Mouse (Mus musculus): Measurements from ENCODE around the gene Pdpr. TPM values are rescaled to one million over a fixed set of nuclear protein-coding genes. Genes with fewer than 3 reads are reported as not detected.
"Not testable (repeated sequence)": the region's sequence is repeated elsewhere in the genome, so short reads cannot be mapped to it uniquely, and the experiment has no call there.

The Pdpr gene
- polyA plus RNA-seq, 1 experiment from 2014 or later: 6.2 TPM

DNA sequence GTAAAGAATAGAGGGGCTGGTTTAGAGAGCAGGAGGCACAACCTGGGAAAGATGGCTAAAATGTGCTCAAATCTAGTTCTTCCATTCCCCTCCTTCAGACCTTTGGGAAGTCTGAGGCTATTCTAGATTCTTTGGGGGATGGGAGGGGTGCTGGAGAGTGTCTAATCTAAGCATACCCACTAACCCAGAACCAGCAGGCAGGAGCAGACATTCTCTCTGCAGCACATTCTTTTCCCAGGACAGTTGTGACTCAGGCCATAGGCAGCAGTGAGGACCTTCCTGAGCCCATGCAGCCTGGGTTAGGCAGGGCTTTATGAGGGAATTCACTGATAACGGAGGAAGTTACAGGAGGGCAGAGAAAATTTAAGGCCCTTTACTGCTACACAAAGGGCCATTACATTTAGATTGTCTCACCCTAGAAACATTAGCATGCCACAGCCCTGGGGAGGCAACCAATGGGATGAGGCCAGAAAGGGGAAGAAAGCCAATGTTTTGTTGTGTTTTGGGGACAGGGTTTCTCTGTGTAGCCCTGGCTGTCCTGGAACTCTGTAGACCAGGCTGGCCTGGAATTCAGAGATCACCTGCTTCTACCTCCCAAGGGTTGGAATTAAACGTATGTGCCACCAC lies 35.4 kb upstream of the Pdpr start:
- H3K9me3 ChIP-seq (ENCODE audit: control insufficient read depth, low read length): no peaks in the 10 kb centered on the region
- ATAC-seq (ENCODE audit: insufficient read depth, low FRiP score, low TSS enrichment): no peak
- peaks cover 14% of the 10 kb centered on the region for H3K4me1 ChIP-seq (ENCODE audit: control insufficient read depth, insufficient read depth, low read length)
- no peak overlapping the region for H3K27ac ChIP-seq (ENCODE audit: low read depth, low read length)
- H3K36me3 ChIP-seq (ENCODE audit: control insufficient read depth, insufficient read depth, low read length): peaks cover 16% of the 10 kb centered on the region
- no peak overlapping the region for H3K4me3 ChIP-seq (ENCODE audit: low read depth, low read length)
- H3K4me2 ChIP-seq (ENCODE audit: low read depth): no peak overlapping the region
- DNase-seq (ENCODE audit: low spot score): no peak
- H3K27me3 ChIP-seq (ENCODE audit: control insufficient read depth, insufficient read depth, low read length): no peaks in the 10 kb centered on the region
- H3K9ac ChIP-seq (ENCODE audit: low read length): no peak overlapping the region
- WGBS: 54% methylated on average over 2 of the region's 2 CpGs

DNA sequence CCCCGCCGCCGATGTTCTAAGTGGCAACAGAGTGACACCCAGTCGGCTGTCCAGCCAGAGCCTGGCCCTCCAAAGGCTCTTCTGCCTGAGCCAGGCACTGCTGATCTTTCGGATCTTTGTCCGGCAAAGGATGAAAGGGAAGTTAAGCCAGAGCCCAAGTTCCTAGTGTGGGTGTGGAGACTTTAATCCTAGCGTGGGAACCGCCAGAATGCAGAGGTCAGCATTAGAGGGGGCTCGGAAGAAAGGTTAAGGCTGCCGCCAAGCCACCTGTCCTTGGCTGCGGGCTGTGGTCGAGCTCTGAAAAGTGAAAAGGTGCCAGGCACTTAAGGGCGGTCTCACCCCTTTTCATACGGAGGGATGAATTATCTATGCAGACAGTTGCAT lies 32.8 kb upstream of the Pdpr start:
- peak overlapping the region; percentile 58 for H3K27ac ChIP-seq (ENCODE audit: low read depth, low read length)
- peak overlapping the region; percentile 64 for H3K9ac ChIP-seq (ENCODE audit: low read length)
- 0% methylated on average over 14 of the region's 14 CpGs for WGBS
- peaks cover 14% of the 10 kb centered on the region for H3K4me1 ChIP-seq (ENCODE audit: control insufficient read depth, insufficient read depth, low read length)
- peak overlapping the region; percentile 70 for H3K4me2 ChIP-seq (ENCODE audit: low read depth)
- no peaks in the 10 kb centered on the region; the same call in 1 of the 2 replicates for H3K36me3 ChIP-seq (ENCODE audit: control insufficient read depth, insufficient read depth, low read length)
- ATAC-seq (ENCODE audit: insufficient read depth, low FRiP score, low TSS enrichment): peak; percentile 7
- H3K27me3 ChIP-seq (ENCODE audit: control insufficient read depth, insufficient read depth, low read length): no peaks in the 10 kb centered on the region
- DNase-seq (ENCODE audit: low spot score): no peak
- peak overlapping the region; percentile 51 for H3K4me3 ChIP-seq (ENCODE audit: low read depth, low read length)
- H3K9me3 ChIP-seq (ENCODE audit: control insufficient read depth, low read length): no peaks in the 10 kb centered on the region

- peak; percentile 90 for ATAC-seq (ENCODE audit: insufficient read depth, low FRiP score, low TSS enrichment)
- H3K36me3 ChIP-seq (ENCODE audit: control insufficient read depth, insufficient read depth, low read length): no peaks in the 10 kb centered on the region; the same call in 1 of the 2 replicates
- peak overlapping the region; percentile 51 for H3K4me3 ChIP-seq (ENCODE audit: low read depth, low read length)
- H3K9me3 ChIP-seq (ENCODE audit: control insufficient read depth, low read length): no peaks in the 10 kb centered on the region
- under 1% methylated on average over 27 of the region's 27 CpGs for WGBS
- H3K4me1 ChIP-seq (ENCODE audit: control insufficient read depth, insufficient read depth, low read length): peaks cover 10% of the 10 kb centered on the region
- H3K27ac ChIP-seq (ENCODE audit: low read depth, low read length): peak overlapping the region; percentile 58
- H3K4me2 ChIP-seq (ENCODE audit: low read depth): peak overlapping the region; percentile 70
- DNase-seq (ENCODE audit: low spot score): peak; percentile 91
- peak overlapping the region; percentile 64 for H3K9ac ChIP-seq (ENCODE audit: low read length)
- H3K27me3 ChIP-seq (ENCODE audit: control insufficient read depth, insufficient read depth, low read length): no peaks in the 10 kb centered on the region
These were observed 32.2 kb upstream of the Pdpr start for GRCm38 (mm10) chr8:111062072-111062757.

DNA sequence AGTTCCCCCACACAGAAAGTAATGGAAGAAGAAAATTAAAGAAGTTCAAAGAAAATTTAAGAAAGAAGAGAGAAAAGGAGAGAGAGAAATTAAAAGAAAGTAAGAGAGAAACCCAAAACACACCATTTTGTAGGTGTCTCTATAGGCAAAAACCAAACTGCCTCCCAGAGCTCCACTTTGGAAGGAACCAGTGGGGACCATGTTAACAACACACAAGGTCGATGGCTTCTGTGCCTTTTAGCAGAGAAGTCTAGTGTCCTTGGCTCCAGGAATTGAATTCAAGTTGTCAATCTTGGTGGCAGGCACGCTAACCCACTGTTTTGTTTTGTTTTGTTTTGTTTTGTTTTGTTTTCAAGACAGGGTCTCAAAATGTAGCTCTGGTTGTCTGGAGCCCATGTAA lies 31.5 kb upstream of the Pdpr start:
- Histone ChIP-seq H3K9me3 (ENCODE audit: control insufficient read depth, low read length) (no peaks in the 10 kb centered on the region), H3K4me3 (ENCODE audit: low read depth, low read length) (no peak overlapping the region), H3K36me3 (ENCODE audit: control insufficient read depth, insufficient read depth, low read length) (no peaks in the 10 kb centered on the region; the same call in 1 of the 2 replicates), H3K27me3 (ENCODE audit: control insufficient read depth, insufficient read depth, low read length) (no peaks in the 10 kb centered on the region), H3K9ac (ENCODE audit: low read length) (no peak overlapping the region), H3K27ac (ENCODE audit: low read depth, low read length) (no peak overlapping the region), H3K4me2 (ENCODE audit: low read depth) (peak overlapping the region; percentile 70), H3K4me1 (ENCODE audit: control insufficient read depth, insufficient read depth, low read length) (peaks cover 5% of the 10 kb centered on the region; the same call in 1 of the 2 replicates)
- no peak for DNase-seq (ENCODE audit: low spot score)
- 64% methylated on average over 2 of the region's 2 CpGs for WGBS
- ATAC-seq (ENCODE audit: insufficient read depth, low FRiP score, low TSS enrichment): no peak

- Histone ChIP-seq H3K9me3 (ENCODE audit: control insufficient read depth, low read length) (no peaks in the 10 kb centered on the region), H3K4me2 (ENCODE audit: low read depth) (no peak overlapping the region), H3K9ac (ENCODE audit: low read length) (no peak overlapping the region), H3K36me3 (ENCODE audit: control insufficient read depth, insufficient read depth, low read length) (no peaks in the 10 kb centered on the region), H3K27ac (ENCODE audit: low read depth, low read length) (no peak overlapping the region), H3K4me3 (ENCODE audit: low read depth, low read length) (no peak overlapping the region), H3K27me3 (ENCODE audit: control insufficient read depth, insufficient read depth, low read length) (no peaks in the 10 kb centered on the region), H3K4me1 (ENCODE audit: control insufficient read depth, insufficient read depth, low read length) (peaks cover 1% of the 10 kb centered on the region; the same call in 1 of the 2 replicates)
- WGBS: 67% methylated on average over 4 of the region's 4 CpGs
- DNase-seq (ENCODE audit: low spot score): no peak
- no peak for ATAC-seq (ENCODE audit: insufficient read depth, low FRiP score, low TSS enrichment)
These were observed 28.1 kb upstream of the Pdpr start for GRCm38 (mm10) chr8:111066308-111066707.

- DNase-seq (ENCODE audit: low spot score) (no peak), ATAC-seq (ENCODE audit: insufficient read depth, low FRiP score, low TSS enrichment) (no peak)
- H3K9ac ChIP-seq (ENCODE audit: low read length): no peak overlapping the region
- H3K27ac ChIP-seq (ENCODE audit: low read depth, low read length): no peak overlapping the region
- H3K9me3 ChIP-seq (ENCODE audit: control insufficient read depth, low read length): no peaks in the 10 kb centered on the region
- no peaks in the 10 kb centered on the region for H3K36me3 ChIP-seq (ENCODE audit: control insufficient read depth, insufficient read depth, low read length)
- no peaks in the 10 kb centered on the region for H3K27me3 ChIP-seq (ENCODE audit: control insufficient read depth, insufficient read depth, low read length)
- H3K4me3 ChIP-seq (ENCODE audit: low read depth, low read length): no peak overlapping the region
- no peak overlapping the region for H3K4me2 ChIP-seq (ENCODE audit: low read depth)
- 32% methylated on average over 10 of the region's 10 CpGs for WGBS
- no peaks in the 10 kb centered on the region for H3K4me1 ChIP-seq (ENCODE audit: control insufficient read depth, insufficient read depth, low read length)
These were observed 27.0 kb upstream of the Pdpr start for GRCm38 (mm10) chr8:111067439-111067838.

DNA sequence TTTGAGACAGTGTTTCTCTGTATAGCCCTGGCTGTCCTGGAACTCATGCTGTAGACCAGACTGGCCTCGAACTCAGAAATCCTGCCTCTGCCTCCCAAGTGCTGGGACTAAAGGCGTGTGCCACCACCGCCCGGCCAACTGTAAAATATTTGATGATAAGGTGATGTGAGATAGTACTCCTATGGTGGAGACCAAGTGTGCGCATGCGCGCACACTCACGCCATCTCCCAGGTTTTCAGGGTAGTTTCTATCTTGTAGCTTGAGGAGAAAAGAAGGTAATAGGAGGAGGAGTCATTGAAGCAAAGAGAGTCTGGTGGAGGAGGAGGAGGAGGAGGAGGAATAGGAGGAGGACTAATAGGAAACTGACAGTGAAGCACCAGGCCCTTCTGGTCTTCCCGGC lies 25.8 kb upstream of the Pdpr start:
- not testable (repeated sequence) for H3K9ac ChIP-seq (ENCODE audit: low read length); H3K27me3 ChIP-seq (ENCODE audit: control insufficient read depth, insufficient read depth, low read length); H3K36me3 ChIP-seq (ENCODE audit: control insufficient read depth, insufficient read depth, low read length); H3K4me1 ChIP-seq (ENCODE audit: control insufficient read depth, insufficient read depth, low read length); DNase-seq (ENCODE audit: low spot score); ATAC-seq (ENCODE audit: insufficient read depth, low FRiP score, low TSS enrichment); H3K27ac ChIP-seq (ENCODE audit: low read depth, low read length); H3K9me3 ChIP-seq (ENCODE audit: control insufficient read depth, low read length); H3K4me2 ChIP-seq (ENCODE audit: low read depth); H3K4me3 ChIP-seq (ENCODE audit: low read depth, low read length)
- WGBS: 96% methylated on average over 9 of the region's 9 CpGs

DNA sequence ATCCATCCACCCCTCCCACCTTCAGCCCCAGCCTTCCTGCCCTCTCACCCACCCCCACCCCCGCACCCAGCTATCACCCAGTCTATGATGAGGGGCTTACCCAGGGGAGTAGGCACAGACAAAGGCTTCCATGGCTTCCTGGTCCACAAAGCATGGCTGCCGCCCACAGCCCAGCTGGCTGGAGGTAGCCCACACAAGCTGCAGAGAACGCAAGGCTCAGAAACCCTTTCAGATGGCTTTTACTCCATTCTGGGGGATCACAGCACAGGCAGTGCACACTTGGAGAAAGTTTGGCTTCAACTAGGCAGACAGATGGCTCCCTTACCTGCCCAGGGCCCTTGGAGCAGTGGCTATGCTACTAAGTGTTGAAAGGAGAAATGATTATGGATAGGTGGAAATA lies 18.5 kb upstream of the Pdpr start:
- Histone ChIP-seq H3K9ac (ENCODE audit: low read length) (no peak overlapping the region), H3K27me3 (ENCODE audit: control insufficient read depth, insufficient read depth, low read length) (no peaks in the 10 kb centered on the region), H3K4me3 (ENCODE audit: low read depth, low read length) (no peak overlapping the region), H3K4me2 (ENCODE audit: low read depth) (no peak overlapping the region), H3K9me3 (ENCODE audit: control insufficient read depth, low read length) (no peaks in the 10 kb centered on the region), H3K4me1 (ENCODE audit: control insufficient read depth, insufficient read depth, low read length) (no peaks in the 10 kb centered on the region), H3K36me3 (ENCODE audit: control insufficient read depth, insufficient read depth, low read length) (no peaks in the 10 kb centered on the region), H3K27ac (ENCODE audit: low read depth, low read length) (no peak overlapping the region)
- no peak for ATAC-seq (ENCODE audit: insufficient read depth, low FRiP score, low TSS enrichment)
- 71% methylated on average over 3 of the region's 3 CpGs for WGBS
- no peak for DNase-seq (ENCODE audit: low spot score)

- H3K27ac ChIP-seq (ENCODE audit: low read depth, low read length): no peak overlapping the region
- no peaks in the 10 kb centered on the region for H3K27me3 ChIP-seq (ENCODE audit: control insufficient read depth, insufficient read depth, low read length)
- H3K4me1 ChIP-seq (ENCODE audit: control insufficient read depth, insufficient read depth, low read length): no peaks in the 10 kb centered on the region
- H3K4me3 ChIP-seq (ENCODE audit: low read depth, low read length): no peak overlapping the region
- no peak overlapping the region for H3K9ac ChIP-seq (ENCODE audit: low read length)
- H3K36me3 ChIP-seq (ENCODE audit: control insufficient read depth, insufficient read depth, low read length): no peaks in the 10 kb centered on the region
- no peak overlapping the region for H3K4me2 ChIP-seq (ENCODE audit: low read depth)
- WGBS: 73% methylated on average over 5 of the region's 5 CpGs
- no peak for ATAC-seq (ENCODE audit: insufficient read depth, low FRiP score, low TSS enrichment)
- no peaks in the 10 kb centered on the region for H3K9me3 ChIP-seq (ENCODE audit: control insufficient read depth, low read length)
- no peak for DNase-seq (ENCODE audit: low spot score)
These were observed 15.0 kb upstream of the Pdpr start for GRCm38 (mm10) chr8:111079461-111079860.

Measured in neural tube, embryonic 11.5 days (tissue).